Mouse (Mus musculus): ENCODE measurements around the gene Ndufaf8.

Ndufaf8 gene

GRCm38 (mm10) chr11:120098588-120099511, at the start of gene Ndufaf8, which contains the start of gene Tepsin:
Gene Ndufaf8 (plus strand): TSS chr11:120098928.
Gene Tepsin (minus strand): TSS chr11:120098731.
- ChIA-PET CTCF (interaction anchor here in 3 of 4 experiments (0.5 to 2.8 kb wide), 14 partner anchors 12 to 686 kb away, joined by 3 to 16 read pairs (median 4); partner anchors contain the start of genes Cep131 (in 1 of the 3) and Slc38a10 (in 1 of the 3)), POLR2A (interaction anchor here in 3 of 4 experiments (0.6 to 3.8 kb wide), 41 partner anchors 9 to 670 kb away, joined by 3 to 33 read pairs (median 3); partner anchors contain the start of genes Baiap2 (in 3 of the 3), Cep131 (in 3 of the 3), Slc38a10 (in 2 of the 3) and Ccdc137 (in 1 of the 3))

GRCm38 (mm10) chr11:120049067-120049466, 49.7 kb upstream of the Ndufaf8 start:
- ChIA-PET POLR2A (interaction anchor here in 1 of 4 experiments (0.6 to 3.2 kb wide), 6 partner anchors 11 to 106 kb away, joined by 3 to 11 read pairs (median 6); partner anchors contain the start of genes Baiap2 and Slc38a10), CTCF (interaction anchor here in 3 of 4 experiments (0.9 to 5.8 kb wide), 7 partner anchors 11 to 140 kb away, joined by 3 to 29 read pairs (median 4); no protein-coding TSS in a partner anchor)

DNA sequence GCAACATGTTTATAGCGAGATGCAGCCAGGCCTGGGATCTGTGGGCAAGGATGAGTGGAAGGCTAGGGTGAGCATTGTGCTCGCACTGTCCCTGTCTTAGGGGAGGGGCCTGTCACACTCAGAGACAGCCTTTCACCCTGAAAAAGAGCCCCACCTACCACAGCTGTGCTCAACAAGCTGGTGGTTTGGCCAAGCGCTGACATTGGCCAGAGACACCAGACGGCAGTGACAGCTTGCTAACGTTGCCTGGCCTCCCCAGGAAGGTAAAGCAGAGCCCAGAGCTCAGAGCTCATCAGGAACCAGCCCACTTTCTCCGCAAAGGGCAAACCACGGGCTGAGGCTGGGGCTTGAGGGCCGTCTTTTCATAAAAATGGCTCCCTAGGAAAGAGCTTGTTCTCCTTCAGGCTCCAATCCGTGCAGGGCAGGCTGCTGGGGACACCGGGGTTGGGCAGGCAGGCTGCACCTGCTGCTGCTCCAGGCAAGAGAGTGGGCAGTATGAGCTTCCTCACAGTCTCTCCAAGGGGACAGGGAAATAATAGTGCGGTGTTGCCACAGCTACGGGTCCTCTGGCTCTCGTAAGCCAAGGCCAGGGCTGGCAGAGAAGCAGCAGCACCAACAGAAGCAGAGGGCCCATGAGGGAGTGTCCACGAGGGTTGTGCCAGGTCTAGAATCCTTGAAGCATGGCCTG, 47.5 kb upstream of the Ndufaf8 start:
- ChIA-PET CTCF (interaction anchor here (0.6 to 5.8 kb wide), 9 partner anchors 7 to 846 kb away, joined by 3 to 29 read pairs (median 3); no protein-coding TSS in a partner anchor), POLR2A (interaction anchor here in 3 of 4 experiments (0.8 to 1.6 kb wide), 10 partner anchors 9 to 181 kb away, joined by 3 to 7 read pairs (median 4); partner anchors contain the start of gene Baiap2 (in 1 of the 3))

DNA sequence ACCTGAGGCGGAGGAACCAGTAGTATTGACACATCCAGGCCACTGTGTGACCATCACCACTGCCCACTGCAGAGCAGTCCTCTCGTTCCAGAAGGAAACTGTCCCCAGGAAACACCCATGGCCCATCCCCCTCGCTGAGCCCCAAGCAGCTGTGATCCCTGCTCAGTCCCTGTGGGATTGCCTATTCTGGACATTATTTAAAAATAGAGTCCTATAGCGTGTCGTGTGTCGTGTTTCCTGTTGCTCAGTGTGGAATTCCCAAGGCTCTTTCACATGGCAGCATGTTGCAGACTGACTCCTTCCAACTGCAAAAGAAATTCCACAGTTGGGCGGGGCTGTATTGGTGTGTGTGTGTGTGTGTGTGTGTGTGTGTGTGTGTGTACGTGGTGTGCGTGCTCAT, 46.5 kb upstream of the Ndufaf8 start:
- ChIA-PET CTCF (no interaction called here), POLR2A (no interaction called here)

- ChIA-PET CTCF (interaction anchor here in 3 of 4 experiments (1.0 to 1.6 kb wide), 5 partner anchors 11 to 14 kb away, joined by 3 to 8 read pairs (median 4); no protein-coding TSS in a partner anchor), POLR2A (interaction anchor here in 2 of 4 experiments (1.2 to 1.4 kb wide), 3 partner anchors 11 to 29 kb away, joined by 3 to 6 read pairs (median 3); no protein-coding TSS in a partner anchor)
Measured at GRCm38 (mm10) chr11:120053846-120054245, 44.9 kb upstream of the Ndufaf8 start.

DNA sequence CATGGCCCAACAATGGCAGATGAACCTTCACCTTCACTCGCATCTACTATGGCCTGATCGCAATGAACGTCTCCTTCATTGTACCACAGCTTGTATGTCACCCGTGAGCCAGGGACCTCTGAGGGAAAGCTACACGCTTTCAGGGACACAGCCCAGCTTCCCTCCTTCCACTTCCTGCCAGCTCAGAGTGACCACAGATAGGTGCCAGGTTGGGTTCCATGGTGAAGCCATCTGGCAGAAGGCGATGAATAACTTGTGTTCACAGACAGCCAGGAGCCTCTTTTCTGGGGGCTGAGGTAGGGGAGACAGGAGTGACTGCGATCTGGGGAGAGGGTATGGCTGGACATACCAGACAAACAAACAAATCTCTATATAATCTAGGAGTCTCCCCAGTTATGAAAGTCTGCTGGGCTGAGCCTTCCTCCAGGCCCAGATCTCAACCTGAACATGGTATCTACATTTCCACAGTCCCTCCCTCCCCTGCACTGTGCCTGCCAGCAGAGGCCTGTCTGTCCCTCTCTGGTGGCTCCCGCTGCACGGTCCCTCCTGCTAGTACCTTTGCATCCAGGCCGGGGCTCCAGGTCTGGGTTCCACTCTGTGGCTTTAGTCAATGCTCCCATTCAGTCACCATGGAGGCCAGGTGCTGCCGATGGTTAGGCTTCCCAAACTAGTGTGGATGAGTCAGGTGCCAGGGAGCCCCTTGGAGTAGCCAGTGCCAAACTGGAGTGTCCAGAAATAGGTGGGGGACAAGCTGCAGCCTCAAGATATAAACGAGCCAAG, 42.6 kb upstream of the Ndufaf8 start:
- CTCF ChIA-PET: interaction anchor here in 2 of 4 experiments (0.9 to 2.3 kb wide), 2 partner anchors 9 to 11 kb away, joined by 3 to 11 read pairs; no protein-coding TSS in a partner anchor
- POLR2A ChIA-PET: no interaction called here

DNA sequence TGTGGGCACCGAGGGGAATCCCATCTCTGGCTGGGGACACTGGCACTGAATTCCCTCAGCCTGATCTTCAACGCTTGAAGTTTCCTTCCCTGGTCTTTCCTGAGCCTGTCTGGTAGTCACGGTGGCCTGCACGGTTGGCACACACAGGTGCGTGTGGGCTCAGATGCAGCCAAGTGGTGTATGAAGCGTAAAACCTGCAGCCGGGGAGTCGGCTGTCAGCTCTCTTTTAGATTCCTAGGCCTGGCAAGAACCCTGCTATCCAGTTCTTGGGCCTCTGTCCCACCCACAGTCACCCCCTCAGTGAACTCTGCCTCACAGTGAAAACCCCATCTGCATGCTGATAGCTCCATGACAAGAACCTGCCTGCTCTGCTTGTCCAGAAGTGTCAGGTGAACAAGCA, 38.1 kb upstream of the Ndufaf8 start:
- POLR2A ChIA-PET: interaction anchor here in 3 of 4 experiments (0.5 to 1.3 kb wide), 8 partner anchors 10 to 119 kb away, joined by 3 to 4 read pairs (median 4); partner anchors contain the start of gene Baiap2 (in 2 of the 3)

GRCm38 (mm10) chr11:120063326-120063725, 35.4 kb upstream of the Ndufaf8 start:
- CTCF ChIA-PET: interaction anchor here in 1 of 4 experiments (0.6 to 2.9 kb wide), 2 partner anchors 30 to 68 kb away, joined by 7 to 20 read pairs; no protein-coding TSS in a partner anchor
- POLR2A ChIA-PET: interaction anchor here in 1 of 4 experiments (1.7 kb wide), 1 partner anchor 14 kb away, joined by 4 read pairs; no protein-coding TSS in a partner anchor

More for the DNA sequence above, 38.1 kb upstream of the Ndufaf8 start:
- CTCF ChIA-PET: interaction anchor here in 1 of 4 experiments (0.5 to 0.8 kb wide), 2 partner anchors 49 to 246 kb away, joined by 3 read pairs; no protein-coding TSS in a partner anchor

GRCm38 (mm10) chr11:120064006-120064667, 34.6 kb upstream of the Ndufaf8 start:
- POLR2A ChIA-PET: interaction anchor here in 3 of 4 experiments (0.7 to 1.3 kb wide), 3 partner anchors 22 to 417 kb away, joined by 3 to 4 read pairs (median 3); partner anchors contain the start of gene Cep131 (in 1 of the 3)
- CTCF ChIA-PET: interaction anchor here in 2 of 4 experiments (0.6 to 3.0 kb wide), 5 partner anchors 15 to 296 kb away, joined by 3 to 28 read pairs (median 20); partner anchors contain the start of gene Aatk (in 1 of the 2)

- CTCF ChIA-PET: interaction anchor here (0.5 to 3.0 kb wide), 93 partner anchors 8 to 813 kb away, joined by 3 to 37 read pairs (median 4); partner anchors contain the start of genes Aatk (in 3 of the 4), Cep131 (in 2 of the 4), Baiap2 (in 1 of the 4) and Endov (in 1 of the 4)
- POLR2A ChIA-PET: interaction anchor here in 3 of 4 experiments (0.5 to 2.1 kb wide), 26 partner anchors 10 to 251 kb away, joined by 3 to 11 read pairs (median 4); partner anchors contain the start of genes Aatk (in 2 of the 3), Baiap2 (in 2 of the 3), Cep131 (in 1 of the 3) and Slc38a10 (in 1 of the 3)
Measured at GRCm38 (mm10) chr11:120064668-120065040, 34.1 kb upstream of the Ndufaf8 start.

- ChIA-PET POLR2A (interaction anchor here in 3 of 4 experiments (0.5 to 2.1 kb wide), 35 partner anchors 9 to 251 kb away, joined by 3 to 11 read pairs (median 4); partner anchors contain the start of genes Baiap2 (in 3 of the 3), Aatk (in 2 of the 3), Cep131 (in 2 of the 3) and Ndufaf8 (in 1 of the 3)), CTCF (interaction anchor here (0.5 to 3.0 kb wide), 108 partner anchors 8 to 1439 kb away, joined by 3 to 37 read pairs (median 4); partner anchors contain the start of genes Aatk (in 3 of the 4), Cep131 (in 2 of the 4), Baiap2 (in 1 of the 4) and Endov (in 1 of the 4))
Measured at GRCm38 (mm10) chr11:120065291-120065690, 33.4 kb upstream of the Ndufaf8 start.

- POLR2A ChIA-PET: interaction anchor here in 3 of 4 experiments (0.6 to 1.8 kb wide), 14 partner anchors 9 to 1061 kb away, joined by 3 to 6 read pairs (median 4); partner anchors contain the start of genes Baiap2 (in 2 of the 3), Cep131 (in 1 of the 3), Ndufaf8 (in 1 of the 3) and Slc38a10 (in 1 of the 3)
- CTCF ChIA-PET: interaction anchor here (0.6 to 2.3 kb wide), 53 partner anchors 8 to 1039 kb away, joined by 3 to 13 read pairs (median 4); partner anchors contain the start of genes Cep131 (in 3 of the 4), Bahcc1 (in 1 of the 4), Ndufaf8 (in 1 of the 4) and Tepsin (in 1 of the 4)
Measured at GRCm38 (mm10) chr11:120067834-120068233, 30.9 kb upstream of the Ndufaf8 start.

- POLR2A ChIA-PET: interaction anchor here in 2 of 4 experiments (0.7 to 1.6 kb wide), 4 partner anchors 17 to 127 kb away, joined by 3 read pairs; partner anchors contain the start of gene Baiap2 (in 1 of the 2)
Measured at GRCm38 (mm10) chr11:120069261-120069660, 29.5 kb upstream of the Ndufaf8 start.

DNA sequence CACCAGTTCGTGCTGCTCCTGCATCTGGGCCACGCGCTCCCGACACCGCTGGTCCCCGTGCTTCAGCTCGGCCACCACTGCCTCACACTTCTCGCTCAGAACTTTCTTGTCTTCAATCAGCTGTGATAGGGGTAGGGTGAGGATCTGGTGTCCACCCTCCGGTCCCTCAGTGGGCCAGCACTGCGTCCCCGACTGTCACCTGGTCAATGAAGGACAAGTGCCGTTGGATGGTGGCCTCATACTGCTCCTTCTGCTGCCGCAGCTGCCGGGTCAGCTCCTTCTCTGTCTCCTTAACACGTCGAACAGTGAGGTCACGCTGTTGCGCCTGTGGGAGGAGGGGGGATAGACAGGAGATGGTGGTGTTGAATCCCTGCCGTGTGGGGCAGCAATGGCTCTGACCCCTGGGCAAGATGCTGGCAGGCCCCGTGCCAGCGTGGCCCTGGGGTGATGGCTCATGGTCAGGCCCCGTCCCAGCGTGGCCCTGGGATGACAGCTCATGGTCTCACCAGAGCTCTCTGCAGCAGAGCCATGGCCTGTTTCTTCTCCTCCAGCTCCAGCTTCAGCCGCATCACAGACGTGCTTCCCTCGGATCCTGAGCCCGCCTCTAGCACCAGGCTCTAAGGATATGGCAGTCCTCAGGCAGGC, 28.3 kb upstream of the Ndufaf8 start:
- POLR2A ChIA-PET: interaction anchor here in 2 of 4 experiments (0.6 to 1.6 kb wide), 8 partner anchors 10 to 146 kb away, joined by 3 to 5 read pairs (median 3); partner anchors contain the start of genes Baiap2 (in 1 of the 2), Ndufaf8 (in 1 of the 2) and Tepsin (in 1 of the 2)
- CTCF ChIA-PET: interaction anchor here in 3 of 4 experiments (0.5 to 1.2 kb wide), 6 partner anchors 40 to 238 kb away, joined by 3 to 5 read pairs (median 3); no protein-coding TSS in a partner anchor

More at GRCm38 (mm10) chr11:120069261-120069660, 29.5 kb upstream of the Ndufaf8 start:
- CTCF ChIA-PET: interaction anchor here in 1 of 4 experiments (1.5 to 2.3 kb wide), 2 partner anchors 57 to 239 kb away, joined by 3 to 13 read pairs; no protein-coding TSS in a partner anchor
